Mouse (Mus musculus): ENCODE results near the gene Arl6ip4.

- TF ChIP-seq CTCF (IDR thresholded peaks at IDR 0.05 in 2 of 3, conservative IDR thresholded peaks at IDR 0.05 in 1 of 3; ENCODE audit: control insufficient read depth in 1 of 3, insufficient read depth in 1 of 3, low read depth in 2 of 3, low read length in 3 of 3, poor library complexity in 1 of 3, severe bottlenecking in 1 of 3) (no peak), POLR2A (IDR thresholded peaks at IDR 0.05; ENCODE audit: control insufficient read depth in 1 of 2, insufficient read depth in 1 of 2, low read depth in 1 of 2, low read length in 2 of 2, poor library complexity in 1 of 2) (no peak), USF1 (IDR thresholded peaks at IDR 0.05; ENCODE audit: low read depth, low read length) (no peak), EP300 (IDR thresholded peaks at IDR 0.05; ENCODE audit: low read depth in 1 of 2, low read length in 2 of 2) (no peak), ZKSCAN1 (IDR thresholded peaks at IDR 0.05; ENCODE audit: low read depth, low read length) (no peak), ZC3H11A (IDR thresholded peaks at IDR 0.05; ENCODE audit: low read depth, low read length) (no peak), ETS1 (IDR thresholded peaks at IDR 0.05; ENCODE audit: low read depth, low read length) (no peak), MYB (IDR thresholded peaks at IDR 0.05; ENCODE audit: low read depth, low read length) (no peak), MAX (IDR thresholded peaks at IDR 0.05; ENCODE audit: low read length) (no peak)
These were observed 30.4 kb upstream of the Arl6ip4 start for GRCm38 (mm10) chr5:124085513-124085912.

Measured in MEL (cell line).